Mouse (Mus musculus): ENCODE data around the gene Wdr83os.
A peak's percentile ranks its signal among the peaks of the same experiment; 100 is the strongest.
"Not testable (repeated sequence)": the region's sequence is repeated elsewhere in the genome, so short reads cannot be mapped to it uniquely, and the experiment has no call there.

Wdr83os gene

GRCm38 (mm10) chr8:85119052-85119981, 38.8 kb downstream of the Wdr83os start:
- peak; percentile 82 for DNase-seq (ENCODE audit: low spot score)

GRCm38 (mm10) chr8:85120251-85120650, 39.7 kb downstream of the Wdr83os start:
- not testable (repeated sequence) for DNase-seq (ENCODE audit: low spot score)

DNA sequence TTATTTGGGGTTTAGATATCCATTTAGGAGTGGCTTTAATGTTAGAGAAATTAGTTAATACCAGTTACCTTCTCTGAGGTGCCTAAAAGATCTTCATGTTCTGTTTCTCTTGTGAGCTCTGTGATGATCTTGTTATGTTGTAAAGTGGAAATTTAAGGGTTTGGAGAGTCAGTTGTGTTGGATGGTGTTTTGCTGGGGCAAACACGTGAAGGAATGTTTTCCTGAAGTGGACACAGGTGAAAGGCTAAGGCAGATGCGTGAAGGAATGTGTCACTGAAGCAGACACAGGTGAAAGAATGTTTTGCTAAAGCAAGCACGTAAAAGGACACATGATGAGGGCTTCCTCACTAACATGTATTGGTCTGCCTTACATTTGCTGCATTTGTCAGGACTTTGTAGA, 42.5 kb downstream of the Wdr83os start, which contains the start of gene Zfp791:
Gene Zfp791 (minus strand): TSS at position 101 of the 400 bp plus-strand sequence.
- DNase-seq (ENCODE audit: low spot score), result no peak

DNA sequence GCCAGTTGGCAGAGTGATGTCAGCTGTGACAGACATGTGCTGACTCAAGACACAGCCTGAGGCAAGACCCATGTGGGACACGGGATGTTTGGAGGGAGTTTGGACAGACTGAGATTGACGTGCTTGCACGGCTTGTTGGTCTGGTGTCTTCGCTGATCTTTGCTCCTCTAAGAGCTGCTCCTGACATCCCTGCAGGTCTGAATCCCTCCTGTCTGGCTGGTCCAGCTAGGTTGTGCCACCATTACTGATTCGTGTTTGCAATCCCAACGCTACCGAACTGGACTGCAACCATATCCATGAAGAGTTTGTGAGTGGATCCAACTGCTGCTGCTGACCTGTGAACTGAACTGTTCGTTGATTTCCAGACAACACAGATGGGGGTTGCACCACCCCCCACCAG, 43.2 kb downstream of the Wdr83os start:
- no peak for DNase-seq (ENCODE audit: low spot score)

Data from layer of hippocampus, adult 11-12 months (tissue).